Mouse (Mus musculus) ES-Bruce4 (cell line): Measurements from ENCODE around the gene Mgat4b.

Experiments used
- CTCF ChIP-seq: IDR thresholded peaks from one replicate; pipeline ENCODE4 v1.8.1; 2011; ENCODE audit warnings: low read depth, low read length
- EP300 ChIP-seq: IDR thresholded peaks from 2 replicates; pipeline ENCODE4 v1.6.1; 2011; ENCODE audit warnings: low read depth, low read length; ENCODE audit not compliant: insufficient read depth
- POLR2A ChIP-seq: IDR thresholded peaks from one replicate; pipeline ENCODE4 v1.8.1; 2011; ENCODE audit warnings: low read length; ENCODE audit not compliant: insufficient read depth

DNA sequence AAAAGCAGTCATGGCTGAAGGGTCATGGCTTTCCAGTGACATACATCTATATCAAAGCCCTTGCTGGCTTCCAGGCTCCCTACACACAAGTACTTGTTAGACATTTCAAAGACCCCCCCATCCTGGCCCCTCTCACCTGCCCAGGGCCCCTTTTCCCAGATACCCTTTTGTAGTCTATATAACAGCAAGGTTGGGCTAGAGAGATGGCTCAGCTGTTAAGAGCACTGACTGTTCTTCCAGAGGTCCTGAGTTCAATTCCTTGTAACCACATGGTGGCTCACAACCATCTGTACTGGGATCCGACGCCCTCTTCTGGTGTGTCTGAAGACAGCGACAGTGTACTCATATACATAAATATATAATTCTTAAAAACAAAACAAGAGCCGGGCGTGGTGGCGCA lies 3.9 kb downstream of the Mgat4b start:
- TF ChIP-seq POLR2A, result no peak
- peak; percentile 13 for TF ChIP-seq CTCF
- TF ChIP-seq EP300, result no peak
